Mouse (Mus musculus): Measurements from ENCODE around the gene Abcd3. TPM values are rescaled to one million over a fixed set of nuclear protein-coding genes. Genes with fewer than 3 reads are reported as not detected.

Abcd3 gene
- total RNA-seq, 2 experiments from 2014 or later = 36.9 to 52.0 TPM

GRCm38 (mm10) chr3:121739489-121740213 is 75.5 kb downstream of the Abcd3 start:
- Histone ChIP-seq H3K27ac (no peak overlapping the region), H3K4me3 (no peak overlapping the region)
- no peak for DNase-seq
- no peak for TF ChIP-seq CTCF (IDR thresholded peaks at IDR 0.05)
- intact Hi-C loops (cut with DNase I) = loop anchor here (5.0 kb wide), 2 partner anchors 187 to 432 kb away; no protein-coding TSS in a partner anchor

GRCm38 (mm10) chr3:121738742-121739342 is 76.3 kb downstream of the Abcd3 start:
- intact Hi-C loops (cut with DNase I) = loop anchor here (5.0 kb wide), 2 partner anchors 187 to 432 kb away; no protein-coding TSS in a partner anchor
- Histone ChIP-seq H3K27ac (no peak overlapping the region), H3K4me3 (no peak overlapping the region)
- no peak for TF ChIP-seq CTCF (IDR thresholded peaks at IDR 0.05)
- no peak for DNase-seq

- Histone ChIP-seq H3K4me3 (no peak overlapping the region), H3K27ac (no peak overlapping the region)
- intact Hi-C loops (cut with DNase I) = loop anchor here (2.0 to 5.0 kb wide), 3 partner anchors 186 to 431 kb away; no protein-coding TSS in a partner anchor
- TF ChIP-seq CTCF (IDR thresholded peaks at IDR 0.05) = no peak
- no peak for DNase-seq
Measured at GRCm38 (mm10) chr3:121737901-121738300, 77.2 kb downstream of the Abcd3 start.

GRCm38 (mm10) chr3:121737453-121737852 is 77.6 kb downstream of the Abcd3 start:
- no peak overlapping the region for H3K27ac ChIP-seq
- intact Hi-C loops (cut with DNase I) = loop anchor here (2.0 to 5.0 kb wide), 3 partner anchors 185 to 430 kb away; no protein-coding TSS in a partner anchor
- peak; percentile 61 for DNase-seq
- no peak overlapping the region for H3K4me3 ChIP-seq
- TF ChIP-seq CTCF (IDR thresholded peaks at IDR 0.05) = peak; percentile 54

GRCm38 (mm10) chr3:121736025-121736744 is 78.9 kb downstream of the Abcd3 start:
- TF ChIP-seq CTCF (IDR thresholded peaks at IDR 0.05) = peak; percentile 90
- peak; percentile 86 for DNase-seq
- intact Hi-C loops (cut with DNase I) = loop anchor here (2.0 to 5.0 kb wide), 3 partner anchors 184 to 429 kb away; no protein-coding TSS in a partner anchor
- peak overlapping the region; percentile 50 for H3K4me3 ChIP-seq
- peak overlapping the region; percentile 70 for H3K27ac ChIP-seq

- Histone ChIP-seq H3K27ac (peak overlapping the region; percentile 70; the same call in 1 of the 2 replicates), H3K4me3 (no peak overlapping the region)
- no peak for DNase-seq
- intact Hi-C loops (cut with DNase I) = loop anchor here (5.0 kb wide), 2 partner anchors 183 to 428 kb away; no protein-coding TSS in a partner anchor
- TF ChIP-seq CTCF (IDR thresholded peaks at IDR 0.05) = no peak
Measured at GRCm38 (mm10) chr3:121735542-121735941, 79.6 kb downstream of the Abcd3 start.

GRCm38 (mm10) chr3:121729678-121730077 is 85.4 kb downstream of the Abcd3 start:
- no peak for DNase-seq
- intact Hi-C loops (cut with DNase I) = loop anchor here (10.0 kb wide), 1 partner anchor 95 kb away; no protein-coding TSS in a partner anchor
- Histone ChIP-seq H3K4me3 (no peak overlapping the region), H3K27ac (no peak overlapping the region)
- no peak for TF ChIP-seq CTCF (IDR thresholded peaks at IDR 0.05)

- DNase-seq = no peak
- TF ChIP-seq CTCF (IDR thresholded peaks at IDR 0.05) = no peak
- H3K27ac ChIP-seq = peak overlapping the region; percentile 85
- H3K4me3 ChIP-seq = peak overlapping the region; percentile 86
- intact Hi-C loops (cut with DNase I) = loop anchor here (10.0 kb wide), 1 partner anchor 91 kb away; no protein-coding TSS in a partner anchor
Measured at GRCm38 (mm10) chr3:121725651-121726050, 89.5 kb downstream of the Abcd3 start.

GRCm38 (mm10) chr3:121724553-121724952 is 90.5 kb downstream of the Abcd3 start:
- intact Hi-C loops (cut with DNase I) = loop anchor here (5.0 to 10.0 kb wide), 3 partner anchors 90 to 187 kb away; no protein-coding TSS in a partner anchor
- no peak for DNase-seq
- peak overlapping the region; percentile 85 for H3K27ac ChIP-seq
- no peak for TF ChIP-seq CTCF (IDR thresholded peaks at IDR 0.05)
- peak overlapping the region; percentile 86 for H3K4me3 ChIP-seq

- intact Hi-C loops (cut with DNase I) = loop anchor here (5.0 to 10.0 kb wide), 3 partner anchors 89 to 187 kb away; no protein-coding TSS in a partner anchor
- no peak for TF ChIP-seq CTCF (IDR thresholded peaks at IDR 0.05)
- DNase-seq = no peak
- Histone ChIP-seq H3K4me3 (peak overlapping the region; percentile 86), H3K27ac (peak overlapping the region; percentile 85)
Measured at GRCm38 (mm10) chr3:121723968-121724524, 91.1 kb downstream of the Abcd3 start.

GRCm38 (mm10) chr3:121722971-121723844 is 91.9 kb downstream of the Abcd3 start, which contains the start of gene F3:
Gene F3 (plus strand): TSS chr3:121723537.
- Histone ChIP-seq H3K4me3 (peak within 1 kb of the TSS; percentile 86), H3K27ac (peak within 1 kb of the TSS; percentile 85)
- peak; percentile 88 for DNase-seq
- intact Hi-C loops (cut with DNase I) = loop anchor here (5.0 to 10.0 kb wide), 3 partner anchors 88 to 186 kb away; no protein-coding TSS in a partner anchor
- TF ChIP-seq CTCF (IDR thresholded peaks at IDR 0.05) = peak; percentile 66

Data from gastrocnemius, adult 2 months (tissue).